Mouse (Mus musculus) heart, embryonic 10.5 days (tissue): Measurements from ENCODE around the gene Fam209. TPM values are rescaled to one million over a fixed set of nuclear protein-coding genes. Genes with fewer than 3 reads are reported as not detected.

ENCODE experiments used
- DNase-seq: peaks from one replicate; pipeline ENCODE4 v3.0.0-alpha.2; 2017; ENCODE audit warnings: low spot score
- H3K27ac ChIP-seq: fragments of 300-500 bp; sonication (generic); 2 replicates; pipeline ENCODE4 v1.5.1; 2016; ENCODE audit warnings: mild to moderate bottlenecking
- H3K27me3 ChIP-seq: fragments of 300-500 bp; sonication (generic); 2 replicates; pipeline ENCODE4 v1.6.1; 2016; ENCODE audit warnings: mild to moderate bottlenecking; ENCODE audit not compliant: poor library complexity, insufficient read depth, severe bottlenecking
- H3K36me3 ChIP-seq: fragments of 300-500 bp; sonication (generic); 2 replicates; pipeline ENCODE4 v1.6.1; 2016; ENCODE audit warnings: mild to moderate bottlenecking, moderate library complexity
- H3K4me1 ChIP-seq: fragments of 300-500 bp; sonication (generic); 2 replicates; pipeline ENCODE4 v1.6.1; 2016; ENCODE audit warnings: mild to moderate bottlenecking
- H3K4me3 ChIP-seq: fragments of 300-500 bp; sonication (generic); 2 replicates; pipeline ENCODE4 v1.5.1; 2016; ENCODE audit warnings: mild to moderate bottlenecking, moderate library complexity
- H3K9me3 ChIP-seq: fragments of 300-500 bp; sonication (generic); 2 replicates; pipeline ENCODE4 v1.6.1; 2016; ENCODE audit warnings: mild to moderate bottlenecking, moderate library complexity
- WGBS: fragments of 180-500 bp; shearing (Covaris S2); methylation state at CpG from one replicate; pipeline ENCODE4 v1.1.7; 2016; 5-methylcytosine and 5-hydroxymethylcytosine counted together
- polyA plus RNA-seq: library from polyadenylated mRNA; unstranded; fragments of >200 nt; fragmentation: Nextera tagmentation; extraction: Ambion mirVana; gene quantifications from 2 replicates; pipeline ENCODE4 v1.2.1, GENCODE M21; 2016

The Fam209 gene
- polyA plus RNA-seq, result not detected in 2 replicates

- DNase-seq, result no peak
- Histone ChIP-seq H3K4me3 (no peak within 1 kb of the TSS), H3K36me3 (peaks cover 27% of the 10 kb centered on the region), H3K27me3 (no peaks in the 10 kb centered on the region), H3K9me3 (no peaks in the 10 kb centered on the region), H3K4me1 (peaks cover 12% of the 10 kb centered on the region), H3K27ac (no peak within 1 kb of the TSS)
- WGBS, result 85% methylated on average over 11 of the region's 11 CpGs
Observed at GRCm38 (mm10) chr2:172472318-172472717, at the start of gene Fam209. Gene Fam209, plus strand, starts transcription at chr2:172472520.

- H3K27me3 ChIP-seq, result peaks cover 13% of the 10 kb centered on the region; the same call in 1 of the 2 replicates
- no peak overlapping the region for H3K4me3 ChIP-seq
- peak; percentile 89 for DNase-seq
- no peaks in the 10 kb centered on the region for H3K36me3 ChIP-seq
- H3K4me1 ChIP-seq, result peaks cover 13% of the 10 kb centered on the region
- 20% methylated on average over 1 of the region's 1 CpGs for WGBS
- peak overlapping the region; percentile 52; the same call in 1 of the 2 replicates for H3K27ac ChIP-seq
- no peaks in the 10 kb centered on the region for H3K9me3 ChIP-seq
Observed at GRCm38 (mm10) chr2:172430609-172431008, 41.7 kb upstream of the Fam209 start.

GRCm38 (mm10) chr2:172433746-172434145 is 38.6 kb upstream of the Fam209 start:
- no peaks in the 10 kb centered on the region for H3K9me3 ChIP-seq
- no peak overlapping the region for H3K27ac ChIP-seq
- 35% methylated on average over 5 of the region's 5 CpGs for WGBS
- H3K36me3 ChIP-seq, result no peaks in the 10 kb centered on the region
- H3K4me1 ChIP-seq, result peaks cover 13% of the 10 kb centered on the region
- H3K27me3 ChIP-seq, result 0 out of 2 replicates have a peak, but pooled peaks cover 1% of the 10 kb centered on the region
- no peak overlapping the region for H3K4me3 ChIP-seq
- DNase-seq, result no peak

- H3K4me3 ChIP-seq, result no peak overlapping the region
- no peaks in the 10 kb centered on the region for H3K9me3 ChIP-seq
- 66% methylated on average over 16 of the region's 16 CpGs for WGBS
- no peaks in the 10 kb centered on the region for H3K36me3 ChIP-seq
- DNase-seq, result no peak
- no peaks in the 10 kb centered on the region for H3K27me3 ChIP-seq
- no peak overlapping the region for H3K27ac ChIP-seq
- H3K4me1 ChIP-seq, result peaks cover 16% of the 10 kb centered on the region
Observed at GRCm38 (mm10) chr2:172437371-172437952, 34.9 kb upstream of the Fam209 start.

- H3K4me1 ChIP-seq, result peaks cover 16% of the 10 kb centered on the region
- 3% methylated on average over 35 of the region's 35 CpGs for WGBS
- peak within 1 kb of the TSS; percentile 84 for H3K27ac ChIP-seq
- H3K4me3 ChIP-seq, result peak within 1 kb of the TSS; percentile 81
- no peaks in the 10 kb centered on the region for H3K9me3 ChIP-seq
- H3K36me3 ChIP-seq, result peaks cover 3% of the 10 kb centered on the region; the same call in 1 of the 2 replicates
- DNase-seq, result peak; percentile 99
- no peaks in the 10 kb centered on the region for H3K27me3 ChIP-seq
Observed at GRCm38 (mm10) chr2:172439843-172440639, 32.3 kb upstream of the Fam209 start, which contains the start of gene Rtf2. Gene Rtf2, plus strand, starts transcription at chr2:172440556.

GRCm38 (mm10) chr2:172440640-172441005 is 31.7 kb upstream of the Fam209 start:
- no peaks in the 10 kb centered on the region for H3K9me3 ChIP-seq
- WGBS, result under 1% methylated on average over 21 of the region's 21 CpGs
- peak overlapping the region; percentile 81 for H3K4me3 ChIP-seq
- peak overlapping the region; percentile 84 for H3K27ac ChIP-seq
- DNase-seq, result no peak
- H3K36me3 ChIP-seq, result peaks cover 9% of the 10 kb centered on the region
- peaks cover 16% of the 10 kb centered on the region for H3K4me1 ChIP-seq
- no peaks in the 10 kb centered on the region for H3K27me3 ChIP-seq

GRCm38 (mm10) chr2:172441176-172441575 is 31.1 kb upstream of the Fam209 start:
- Histone ChIP-seq H3K4me3 (peak overlapping the region; percentile 81), H3K36me3 (peaks cover 15% of the 10 kb centered on the region), H3K9me3 (no peaks in the 10 kb centered on the region), H3K4me1 (peaks cover 16% of the 10 kb centered on the region), H3K27me3 (no peaks in the 10 kb centered on the region), H3K27ac (peak overlapping the region; percentile 84; the same call in 1 of the 2 replicates)
- WGBS, result 29% methylated on average over 6 of the region's 6 CpGs
- no peak for DNase-seq

GRCm38 (mm10) chr2:172445617-172446016 is 26.7 kb upstream of the Fam209 start:
- Histone ChIP-seq H3K4me1 (peaks cover 11% of the 10 kb centered on the region), H3K36me3 (peaks cover 59% of the 10 kb centered on the region), H3K9me3 (no peaks in the 10 kb centered on the region), H3K27ac (no peak overlapping the region), H3K4me3 (no peak overlapping the region), H3K27me3 (no peaks in the 10 kb centered on the region)
- 95% methylated on average over 4 of the region's 4 CpGs for WGBS
- DNase-seq, result no peak

- 84% methylated on average over 6 of the region's 6 CpGs for WGBS
- H3K4me1 ChIP-seq, result no peaks in the 10 kb centered on the region
- no peaks in the 10 kb centered on the region for H3K9me3 ChIP-seq
- peaks cover 70% of the 10 kb centered on the region for H3K36me3 ChIP-seq
- H3K4me3 ChIP-seq, result no peak overlapping the region
- H3K27ac ChIP-seq, result no peak overlapping the region
- no peak for DNase-seq
- no peaks in the 10 kb centered on the region for H3K27me3 ChIP-seq
Observed at GRCm38 (mm10) chr2:172447317-172447716, 25.0 kb upstream of the Fam209 start.

- WGBS, result 92% methylated on average over 4 of the region's 4 CpGs
- Histone ChIP-seq H3K27me3 (no peaks in the 10 kb centered on the region), H3K4me3 (no peak overlapping the region), H3K4me1 (no peaks in the 10 kb centered on the region), H3K9me3 (no peaks in the 10 kb centered on the region), H3K36me3 (peaks cover 81% of the 10 kb centered on the region), H3K27ac (no peak overlapping the region)
- no peak for DNase-seq
Observed at GRCm38 (mm10) chr2:172448329-172448728, 24.0 kb upstream of the Fam209 start.

- no peaks in the 10 kb centered on the region for H3K27me3 ChIP-seq
- 83% methylated on average over 6 of the region's 6 CpGs for WGBS
- no peaks in the 10 kb centered on the region for H3K9me3 ChIP-seq
- no peaks in the 10 kb centered on the region for H3K4me1 ChIP-seq
- H3K4me3 ChIP-seq, result no peak overlapping the region
- H3K36me3 ChIP-seq, result peaks cover 80% of the 10 kb centered on the region
- no peak overlapping the region for H3K27ac ChIP-seq
- DNase-seq, result no peak
Observed at GRCm38 (mm10) chr2:172450640-172451039, 21.7 kb upstream of the Fam209 start.

- Histone ChIP-seq H3K27me3 (no peaks in the 10 kb centered on the region), H3K4me3 (no peak overlapping the region), H3K9me3 (no peaks in the 10 kb centered on the region), H3K36me3 (peaks cover 71% of the 10 kb centered on the region), H3K27ac (no peak overlapping the region), H3K4me1 (no peaks in the 10 kb centered on the region)
- DNase-seq, result no peak
- 95% methylated on average over 4 of the region's 4 CpGs for WGBS
Observed at GRCm38 (mm10) chr2:172452031-172452430, 20.3 kb upstream of the Fam209 start.

GRCm38 (mm10) chr2:172452458-172452857 is 19.9 kb upstream of the Fam209 start:
- Histone ChIP-seq H3K4me3 (no peak overlapping the region), H3K9me3 (no peaks in the 10 kb centered on the region), H3K36me3 (peaks cover 69% of the 10 kb centered on the region), H3K27me3 (no peaks in the 10 kb centered on the region), H3K27ac (no peak overlapping the region), H3K4me1 (no peaks in the 10 kb centered on the region)
- WGBS, result 87% methylated on average over 10 of the region's 10 CpGs
- no peak for DNase-seq
